Mouse (Mus musculus) cortical plate, adult 2 months (tissue): ENCODE data around the gene Olfr10.

Experiments used
- CTCF ChIP-seq: fragments of 200-500 bp; IDR thresholded peaks from 2 replicates; pipeline ENCODE4 v1.5.1; 2011; ENCODE audit warnings: mild to moderate bottlenecking, control low read depth, low read length; ENCODE audit not compliant: insufficient read depth; ENCODE audit errors: extremely low read depth
- POLR2A ChIP-seq: fragments of 200-500 bp; IDR thresholded peaks from 2 replicates; pipeline ENCODE4 v1.6.1; 2011; ENCODE audit warnings: mild to moderate bottlenecking, low read length, control low read depth; ENCODE audit not compliant: insufficient read depth; ENCODE audit errors: extremely low read depth

- TF ChIP-seq CTCF: no peak
- TF ChIP-seq POLR2A: no peak
Observed at GRCm38 (mm10) chr11:49260598-49261312, 43.8 kb upstream of the Olfr10 start.
